In the genomic region with DNA sequence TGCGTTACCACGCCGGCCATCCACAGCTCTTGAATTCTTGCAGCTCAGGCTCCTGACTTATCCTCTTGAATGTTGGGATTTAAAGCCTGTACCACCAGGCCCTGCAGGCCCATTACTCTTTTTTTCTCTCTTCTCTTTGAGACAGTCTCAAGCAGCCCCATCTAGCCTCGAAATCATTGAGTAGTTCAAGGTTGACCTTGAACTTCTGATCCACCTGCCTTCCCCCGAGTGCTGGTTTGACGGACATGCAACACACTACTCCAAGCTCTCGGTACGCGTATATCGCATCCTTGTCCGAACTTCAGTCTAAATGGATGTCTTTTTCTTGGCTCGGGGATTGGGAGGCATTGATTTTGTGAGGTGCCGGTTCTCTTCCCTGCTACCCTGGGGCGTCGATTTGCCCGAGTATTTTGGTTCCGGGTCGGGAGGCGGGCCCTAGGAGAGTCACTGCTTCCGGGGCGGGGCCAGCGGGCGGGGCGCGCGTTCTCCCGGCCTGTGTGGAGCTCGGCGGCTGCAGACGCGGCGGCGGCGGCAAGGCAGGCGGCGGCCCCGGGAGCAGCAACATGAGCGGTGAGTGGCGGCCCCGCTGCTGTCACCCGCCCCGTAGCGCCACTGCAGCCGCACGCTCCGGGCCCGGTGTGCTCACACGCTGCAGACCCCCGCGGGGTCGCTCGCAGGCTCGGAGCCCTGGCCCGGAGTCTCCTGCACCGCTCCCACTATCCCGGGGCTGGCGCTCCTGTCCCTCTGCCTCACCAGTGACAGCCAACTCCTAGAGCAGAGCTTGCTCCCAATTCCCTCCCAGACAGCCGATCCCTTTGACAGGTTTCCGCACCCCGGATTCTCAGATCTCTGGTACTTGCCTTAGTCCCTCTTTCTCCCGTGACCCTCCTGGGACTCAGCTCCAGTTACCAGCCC, we compare ENCODE assay signal across 8 mouse cellular contexts. TPM values are rescaled to one million over a fixed set of nuclear protein-coding genes. Genes with fewer than 3 reads are reported as not detected.
A peak's percentile ranks its signal among the peaks of the same experiment; 100 is the strongest.
DNase-seq lines count a peak whose midpoint lies in the region; ATAC-seq lines count a peak whose summit lies in the region.

A gene (plus strand): TSS at position 500 of the 915 bp plus-strand sequence.

- H3K27me3 ChIP-seq in forebrain, embryonic 11.5 days (ENCODE audit: control insufficient read depth, insufficient read depth, low read length): no peaks in the 10 kb centered on the region
- H3K27me3 ChIP-seq in heart, embryonic 16.5 days (ENCODE audit: control insufficient read depth, insufficient read depth, low read length): no peaks in the 10 kb centered on the region
- H3K27me3 ChIP-seq in liver, embryonic 15.5 days: no peaks in the 10 kb centered on the region
- no peaks in the 10 kb centered on the region for H3K27me3 ChIP-seq in neural tube, embryonic 12.5 days (replicated peaks)

- H3K4me3 ChIP-seq in forebrain, embryonic 11.5 days (ENCODE audit: low read depth, low read length): peak within 1 kb of the TSS; percentile 82
- peak within 1 kb of the TSS; percentile 90 for H3K4me3 ChIP-seq in heart, embryonic 16.5 days (ENCODE audit: low read length)
- H3K4me3 ChIP-seq in liver, embryonic 15.5 days (replicated peaks): peak within 1 kb of the TSS; percentile 90
- peak within 1 kb of the TSS; percentile 86 for H3K4me3 ChIP-seq in neural tube, embryonic 12.5 days

- H3K9ac ChIP-seq in forebrain, embryonic 11.5 days (ENCODE audit: low read length): peak within 1 kb of the TSS; percentile 76
- peak within 1 kb of the TSS; percentile 94 for H3K9ac ChIP-seq in heart, embryonic 16.5 days (ENCODE audit: low read length)
- peak within 1 kb of the TSS; percentile 87 for H3K9ac ChIP-seq in liver, embryonic 15.5 days
- peak within 1 kb of the TSS; percentile 79 for H3K9ac ChIP-seq in neural tube, embryonic 12.5 days

- H3K36me3 ChIP-seq in forebrain, embryonic 11.5 days (ENCODE audit: control insufficient read depth, insufficient read depth, low read length): no peaks in the 10 kb centered on the region
- no peaks in the 10 kb centered on the region for H3K36me3 ChIP-seq in heart, embryonic 16.5 days (ENCODE audit: control insufficient read depth, insufficient read depth)
- H3K36me3 ChIP-seq in liver, embryonic 15.5 days (replicated peaks): no peaks in the 10 kb centered on the region
- H3K36me3 ChIP-seq in neural tube, embryonic 12.5 days: no peaks in the 10 kb centered on the region

- no peaks in the 10 kb centered on the region for H3K9me3 ChIP-seq in forebrain, embryonic 11.5 days (ENCODE audit: control insufficient read depth, low read length)
- H3K9me3 ChIP-seq in heart, embryonic 16.5 days (replicated peaks; ENCODE audit: control insufficient read depth, low read length): no peaks in the 10 kb centered on the region
- H3K9me3 ChIP-seq in liver, embryonic 15.5 days (replicated peaks): no peaks in the 10 kb centered on the region
- H3K9me3 ChIP-seq in neural tube, embryonic 12.5 days: no peaks in the 10 kb centered on the region

- 0 out of 2 replicates have a peak, but pooled peaks cover 2% of the 10 kb centered on the region for H3K4me1 ChIP-seq in forebrain, embryonic 11.5 days (replicated peaks; ENCODE audit: control insufficient read depth, insufficient read depth, low read length)
- peaks cover 10% of the 10 kb centered on the region for H3K4me1 ChIP-seq in heart, embryonic 16.5 days (ENCODE audit: control insufficient read depth, insufficient read depth, low read length)
- peaks cover 20% of the 10 kb centered on the region for H3K4me1 ChIP-seq in liver, embryonic 15.5 days (replicated peaks)
- H3K4me1 ChIP-seq in neural tube, embryonic 12.5 days: peaks cover 9% of the 10 kb centered on the region; the same call in 1 of the 2 replicates

- ATAC-seq in forebrain, embryonic 11.5 days (replicated peaks; ENCODE audit: low FRiP score): peak; percentile 98
- ATAC-seq in heart, embryonic 16.5 days (replicated peaks; ENCODE audit: extremely low read depth, insufficient read depth, low FRiP score): peak; percentile 97
- ATAC-seq in liver, embryonic 15.5 days (ENCODE audit: insufficient read depth): peak; percentile 94
- peak; percentile 98 for ATAC-seq in neural tube, embryonic 12.5 days (ENCODE audit: low FRiP score, low read depth)

- H3K4me2 ChIP-seq in forebrain, embryonic 11.5 days (ENCODE audit: low read depth, low read length, severe bottlenecking): peak within 1 kb of the TSS; percentile 93
- H3K4me2 ChIP-seq in heart, embryonic 16.5 days (ENCODE audit: low read depth, low read length): peak within 1 kb of the TSS; percentile 91
- H3K4me2 ChIP-seq in liver, embryonic 15.5 days: peak within 1 kb of the TSS; percentile 92
- H3K4me2 ChIP-seq in neural tube, embryonic 12.5 days (replicated peaks): peak within 1 kb of the TSS; percentile 77

- 6% methylated on average over 48 of the region's 61 CpGs for WGBS in forebrain, embryonic 11.5 days
- 5% methylated on average over 49 of the region's 61 CpGs for WGBS in heart, embryonic 16.5 days
- 5% methylated on average over 61 of the region's 61 CpGs for WGBS in liver, embryonic 15.5 days (ENCODE audit: insufficient replicate concordance)
- WGBS in neural tube, embryonic 12.5 days: 4% methylated on average over 61 of the region's 61 CpGs

- DNase-seq in CD8-positive naive resting alpha-beta T cell, adult 2 months (ENCODE audit: low read depth in 2 of 2, low spot score in 2 of 2): peak; percentile 96 to 97
- peak; percentile 87 for DNase-seq in c-Kit-positive CD71-negative TER-119-negative erythroid progenitor cells, embryonic 14.5 days (ENCODE audit: low read depth)
- DNase-seq in forebrain, embryonic 11.5 days (ENCODE audit: low spot score): peak; percentile 98
- peak; percentile 98 to 99 for DNase-seq in kidney, postnatal 36 days
- peak; percentile 69 for DNase-seq in telencephalon, adult 2 months (ENCODE audit: low read depth, low spot score)

- H3K27ac ChIP-seq in forebrain, embryonic 11.5 days (ENCODE audit: low read depth, low read length): peak within 1 kb of the TSS; percentile 66
- peak within 1 kb of the TSS; percentile 86 for H3K27ac ChIP-seq in heart, embryonic 16.5 days (ENCODE audit: low read length)
- peak within 1 kb of the TSS; percentile 87 for H3K27ac ChIP-seq in liver, embryonic 15.5 days (replicated peaks)
- H3K27ac ChIP-seq in neural tube, embryonic 12.5 days: peak within 1 kb of the TSS; percentile 76

RNA-seq across cellular contexts. Expression of the gene that starts here (rescaled TPM):
- polyA plus RNA-seq in forebrain, embryonic 11.5 days (2014; fragmentation: Nextera tagmentation; extraction: Ambion mirVana): 12.5 and 13.5 TPM in 2 replicates
- polyA plus RNA-seq in heart, embryonic 16.5 days (2015; fragmentation: Nextera tagmentation; extraction: Ambion mirVana): 7.2 and 8.2 TPM in 2 replicates
- polyA plus RNA-seq in liver, embryonic 15.5 days (2015; fragmentation: Nextera tagmentation; extraction: Ambion mirVana): 4.0 and 4.1 TPM in 2 replicates
- polyA plus RNA-seq in neural tube, embryonic 12.5 days (2016; fragmentation: Nextera tagmentation; extraction: Ambion mirVana): 18.1 and 21.1 TPM in 2 replicates

Comparison
In these comparisons a context has a peak if more than half of its experiments do, and no peak if none do; other contexts are left out.
1. Peak in every context shown above with its lines: DNase-seq, ATAC-seq, H3K4me3 ChIP-seq and H3K27ac ChIP-seq.